Mouse (Mus musculus) stomach, postnatal 0 days (tissue): ENCODE data around the gene Cfap43. TPM values are rescaled to one million over a fixed set of nuclear protein-coding genes. Genes with fewer than 3 reads are reported as not detected.
A peak's percentile ranks its signal among the peaks of the same experiment; 100 is the strongest.

Source experiments
- ATAC-seq: fragments of 200-750 bp; cut with Nextera tagmentation; 2 replicates; pipeline ENCODE4 v1.8.0; 2017; ENCODE audit not compliant: low FRiP score, low TSS enrichment
- DNase-seq: peaks from one replicate; pipeline ENCODE4 v3.0.0-alpha.2; 2016; ENCODE audit warnings: low spot score
- H3K27ac ChIP-seq: fragments of 300-500 bp; sonication (generic); replicated peaks from 2 replicates; pipeline ENCODE4 v1.5.1; 2014; ENCODE audit warnings: mild to moderate bottlenecking, control low read depth
- H3K27me3 ChIP-seq: fragments of 300-500 bp; sonication (generic); 2 replicates; pipeline ENCODE4 v1.6.1; 2014; ENCODE audit warnings: low read length; ENCODE audit not compliant: control insufficient read depth, insufficient read depth
- H3K36me3 ChIP-seq: fragments of 300-500 bp; sonication (generic); 2 replicates; pipeline ENCODE4 v1.6.1; 2014; ENCODE audit warnings: low read length, mixed read lengths; ENCODE audit not compliant: control insufficient read depth, insufficient read depth
- H3K4me1 ChIP-seq: fragments of 300-500 bp; sonication (generic); replicated peaks from 2 replicates; pipeline ENCODE4 v1.6.1; 2014; ENCODE audit warnings: antibody characterized with exemption; ENCODE audit not compliant: control insufficient read depth, insufficient read depth
- H3K4me2 ChIP-seq: fragments of 300-500 bp; sonication (generic); replicated peaks from 2 replicates; pipeline ENCODE4 v1.6.1; 2014; ENCODE audit warnings: low read depth, mild to moderate bottlenecking, control low read depth, moderate library complexity
- H3K4me3 ChIP-seq: fragments of 300-500 bp; sonication (generic); 2 replicates; pipeline ENCODE4 v1.5.1; 2014; ENCODE audit warnings: low read depth, low read length, control low read depth
- H3K9ac ChIP-seq: fragments of 300-500 bp; sonication (generic); 2 replicates; pipeline ENCODE4 v1.6.1; 2014; ENCODE audit warnings: mild to moderate bottlenecking, low read length, control low read depth, mixed read lengths
- H3K9me3 ChIP-seq: fragments of 300-500 bp; sonication (generic); 2 replicates; pipeline ENCODE4 v1.6.1; 2016; ENCODE audit warnings: low read length; ENCODE audit not compliant: control insufficient read depth
- CTCF ChIP-seq: IDR thresholded peaks from 2 replicates; pipeline ENCODE4 v1.5.1; 2016; ENCODE audit warnings: antibody characterized with exemption, low read depth, mild to moderate bottlenecking, moderate library complexity
- EP300 ChIP-seq: optimal IDR thresholded peaks from 2 replicates; pipeline ENCODE3; 2016; ENCODE audit warnings: antibody characterized with exemption
- WGBS: fragments of 180-500 bp; shearing (Covaris S2); extraction: QIAGEN DNeasy Blood & Tissue Kit; methylation state at CpG from one replicate; pipeline ENCODE4 v1.1.7; 2014; 5-methylcytosine and 5-hydroxymethylcytosine counted together
- microRNA-seq: library from miRNA; unstranded; fragments of <30 nt; microRNA quantifications from one replicate; pipeline ENCODE4, GENCODE M21; 2016
- polyA plus RNA-seq: library from polyadenylated mRNA; unstranded; fragments of >200 nt; fragmentation: Nextera tagmentation; extraction: Ambion mirVana; gene quantifications from 2 replicates; pipeline ENCODE4 v1.2.1, GENCODE M21; 2015

Gene Cfap43
- polyA plus RNA-seq, 1 experiment from 2014 or later = 0.51 TPM

DNA sequence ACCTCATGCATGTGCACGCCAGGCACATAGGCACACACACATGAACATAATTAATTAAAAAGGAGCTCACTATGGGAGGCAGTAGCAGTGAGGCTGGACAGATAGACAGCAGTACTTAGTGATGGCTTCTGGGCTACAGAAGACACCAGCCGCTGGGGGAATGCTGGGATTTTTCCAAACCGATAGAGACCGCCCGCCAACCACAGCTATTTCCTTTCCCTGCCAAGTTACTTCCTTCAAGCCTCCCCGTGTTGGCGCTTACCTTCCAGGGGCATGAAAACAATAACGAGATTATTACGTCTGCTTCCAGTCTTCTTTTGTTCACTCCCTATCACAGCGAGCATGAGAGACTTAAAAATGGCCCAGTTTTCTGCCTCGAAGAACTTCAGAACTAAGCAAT, 222.0 kb downstream of the Cfap43 start:
- no peaks in the 10 kb centered on the region; the same call in 1 of the 2 replicates for H3K4me1 ChIP-seq
- no peaks in the 10 kb centered on the region for H3K36me3 ChIP-seq
- no peak overlapping the region for H3K4me3 ChIP-seq
- ATAC-seq (no peak), DNase-seq (no peak)
- no peaks in the 10 kb centered on the region for H3K27me3 ChIP-seq
- H3K9ac ChIP-seq = no peak overlapping the region
- 85% methylated on average over 11 of the region's 11 CpGs for WGBS
- H3K27ac ChIP-seq = no peak overlapping the region
- no peak for TF ChIP-seq CTCF
- TF ChIP-seq EP300 = no peak
- H3K4me2 ChIP-seq = no peak overlapping the region
- H3K9me3 ChIP-seq = no peaks in the 10 kb centered on the region

DNA sequence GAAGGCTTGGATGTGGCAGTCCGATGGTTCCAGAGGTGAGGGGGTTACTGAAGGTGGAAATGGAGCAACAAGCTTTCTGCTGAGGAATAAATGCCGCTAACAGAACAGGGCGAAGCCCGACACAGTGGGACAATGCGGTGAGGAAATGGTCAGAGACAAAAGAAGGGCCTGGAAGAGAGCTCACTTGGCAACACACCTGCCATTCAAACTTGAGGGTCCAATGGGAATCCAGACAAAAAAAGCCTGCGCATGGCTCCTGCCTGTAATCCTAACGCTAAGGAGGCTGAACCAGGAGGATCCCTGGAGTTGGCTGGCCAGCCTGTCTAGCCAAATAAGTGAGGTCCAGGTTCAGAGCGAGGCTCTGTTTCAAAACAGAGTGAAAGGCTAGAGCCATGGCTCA, 222.7 kb downstream of the Cfap43 start:
- H3K9me3 ChIP-seq = no peaks in the 10 kb centered on the region
- H3K4me1 ChIP-seq = no peaks in the 10 kb centered on the region; the same call in 1 of the 2 replicates
- H3K36me3 ChIP-seq = no peaks in the 10 kb centered on the region
- DNase-seq (no peak), ATAC-seq (no peak)
- no peak for TF ChIP-seq EP300
- TF ChIP-seq CTCF = no peak
- H3K4me2 ChIP-seq = no peak overlapping the region
- H3K4me3 ChIP-seq = no peak overlapping the region
- no peak overlapping the region for H3K9ac ChIP-seq
- 95% methylated on average over 8 of the region's 8 CpGs for WGBS
- no peak overlapping the region for H3K27ac ChIP-seq
- no peaks in the 10 kb centered on the region for H3K27me3 ChIP-seq

DNA sequence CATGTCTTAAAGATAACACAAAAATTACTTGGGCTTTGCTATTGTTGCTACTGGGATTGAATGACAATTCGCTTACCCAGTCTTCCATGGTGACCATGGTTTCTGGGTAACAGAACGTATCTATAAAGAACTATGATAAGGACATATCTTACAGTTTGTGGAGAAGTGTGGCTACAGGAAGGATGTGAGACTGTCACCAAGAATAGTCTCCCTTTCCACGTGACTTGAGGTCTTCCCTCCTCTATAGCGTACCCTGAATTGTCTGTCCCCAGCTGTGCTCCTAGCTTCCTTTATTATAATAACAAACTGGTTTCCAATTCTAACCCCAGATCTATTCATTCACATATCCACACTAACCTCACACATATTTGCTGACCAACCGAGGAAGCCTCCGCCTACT, 223.4 kb downstream of the Cfap43 start:
- DNase-seq (no peak), ATAC-seq (no peak)
- Histone ChIP-seq H3K9ac (no peak overlapping the region), H3K36me3 (no peaks in the 10 kb centered on the region), H3K27ac (no peak overlapping the region), H3K4me3 (no peak overlapping the region), H3K4me2 (no peak overlapping the region), H3K27me3 (no peaks in the 10 kb centered on the region), H3K4me1 (no peaks in the 10 kb centered on the region), H3K9me3 (no peaks in the 10 kb centered on the region)
- 88% methylated on average over 6 of the region's 6 CpGs for WGBS
- no peak for TF ChIP-seq CTCF
- TF ChIP-seq EP300 = no peak

DNA sequence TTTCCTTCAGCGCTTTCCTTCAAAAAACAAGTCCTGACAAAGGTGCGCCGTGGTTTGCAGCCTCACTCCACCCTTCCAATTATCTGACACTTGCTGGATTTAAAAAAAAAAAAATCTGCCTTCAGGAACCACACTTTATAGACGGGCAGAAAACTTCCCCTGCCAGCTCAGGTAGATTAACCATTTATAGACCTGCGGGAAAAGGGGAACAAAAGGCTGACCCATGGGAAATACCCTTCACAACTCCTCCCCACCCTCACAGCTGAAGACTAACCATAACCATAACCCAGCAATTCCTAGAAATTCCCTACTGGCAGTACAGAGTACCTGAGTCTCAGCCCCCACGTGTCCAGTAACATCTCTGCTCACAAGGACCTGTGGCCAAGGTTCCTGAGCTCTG, 227.1 kb downstream of the Cfap43 start, which contains the start of gene Col17a1:
Gene Col17a1, minus strand, starts transcription at position 101 of the 400 bp plus-strand sequence.
- ATAC-seq (no peak), DNase-seq (no peak)
- TF ChIP-seq EP300 (no peak), CTCF (no peak)
- H3K27me3 ChIP-seq = no peaks in the 10 kb centered on the region
- H3K36me3 ChIP-seq = no peaks in the 10 kb centered on the region
- H3K9me3 ChIP-seq = no peaks in the 10 kb centered on the region
- peak within 1 kb of the TSS; percentile 66 for H3K27ac ChIP-seq
- 0 out of 2 replicates have a peak within 1 kb of the TSS, but pooled peaks have one; percentile 12 for H3K4me2 ChIP-seq
- WGBS = 59% methylated on average over 6 of the region's 6 CpGs
- no peaks in the 10 kb centered on the region for H3K4me1 ChIP-seq
- H3K4me3 ChIP-seq = peak within 1 kb of the TSS; percentile 27
- peak within 1 kb of the TSS; percentile 31 for H3K9ac ChIP-seq

DNA sequence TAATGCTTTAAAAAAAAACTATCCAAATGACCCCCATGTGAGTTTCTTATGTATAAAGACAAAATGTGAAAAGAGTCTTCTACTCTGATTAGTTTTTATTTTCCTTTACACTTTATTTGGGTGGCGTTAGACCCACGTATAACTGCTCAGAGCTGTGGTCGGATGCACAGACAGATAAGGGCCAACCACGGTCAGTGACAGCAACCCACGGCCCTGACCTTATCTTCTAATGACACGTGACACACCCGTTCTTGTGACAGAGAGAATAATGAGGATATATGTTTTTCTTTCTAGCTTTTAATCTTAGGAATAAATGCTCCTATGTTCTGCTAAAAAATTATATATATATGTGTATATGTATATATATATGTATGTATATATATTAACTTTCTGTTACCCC, 229.5 kb downstream of the Cfap43 start:
- TF ChIP-seq CTCF = no peak
- TF ChIP-seq EP300 = no peak
- H3K9me3 ChIP-seq = no peaks in the 10 kb centered on the region
- H3K4me3 ChIP-seq = no peak overlapping the region
- ATAC-seq (no peak), DNase-seq (no peak)
- WGBS = 72% methylated on average over 7 of the region's 7 CpGs
- H3K27ac ChIP-seq = no peak overlapping the region
- H3K27me3 ChIP-seq = no peaks in the 10 kb centered on the region
- no peak overlapping the region for H3K9ac ChIP-seq
- no peaks in the 10 kb centered on the region for H3K4me1 ChIP-seq
- H3K36me3 ChIP-seq = no peaks in the 10 kb centered on the region
- no peak overlapping the region for H3K4me2 ChIP-seq

Small RNA genes within 50 kb of the gene (microRNA-seq; reads per million reads assigned to microRNA genes)
- gene Gm22240 = not detected
- gene Mir8090 = not detected

Other genes starting within 250 kb of the Cfap43 start
- gene Col17a1, start 227.2 kb downstream of the Cfap43 start, polyA plus RNA-seq = 13.9 and 20.1 TPM in 2 replicates
- 181 and 186 TPM in 2 replicates for gene Sfr1, start 187.6 kb downstream of the Cfap43 start, polyA plus RNA-seq
- gene Gsto1, start 64.3 kb downstream of the Cfap43 start, polyA plus RNA-seq = 3,153 and 3,669 TPM in 2 replicates
- 3.5 and 4.2 TPM in 2 replicates for gene Gsto2, start 53.8 kb downstream of the Cfap43 start, polyA plus RNA-seq
- 7.9 and 9.0 TPM in 2 replicates for gene Itprip, start within 50 bp of the Cfap43 start, polyA plus RNA-seq
- not detected in 2 replicates for gene Cfap58, start 18.4 kb upstream of the Cfap43 start, polyA plus RNA-seq